Mouse (Mus musculus) CH12.LX (cell line): Measurements from ENCODE around the gene Gm39566. TPM values are rescaled to one million over a fixed set of nuclear protein-coding genes. Genes with fewer than 3 reads are reported as not detected.

ENCODE experiments used
- DNase-seq: peaks from one replicate; pipeline ENCODE4 v3.0.0-alpha.2; 2013; ENCODE audit errors: extremely low read depth
- H3K27ac ChIP-seq: 2 replicates; pipeline ENCODE4 v1.5.1; 2012; ENCODE audit warnings: low read depth, mild to moderate bottlenecking, control low read depth, moderate library complexity; ENCODE audit not compliant: insufficient read depth
- H3K27me3 ChIP-seq: replicated peaks from 2 replicates; pipeline ENCODE3; 2012; ENCODE audit warnings: inconsistent platforms
- H3K36me3 ChIP-seq, 2 experiments: replicated peaks in 1 of 2; 2 replicates each; pipeline versions ENCODE3 to v1.6.1; 2012; ENCODE audit warnings: inconsistent platforms in 1 of 2, low read length in 1 of 2, mild to moderate bottlenecking in 1 of 2, mixed read lengths in 1 of 2, moderate library complexity in 1 of 2; ENCODE audit not compliant: control insufficient read depth in 1 of 2, insufficient read depth in 1 of 2
- H3K4me1 ChIP-seq, 2 experiments: 2 replicates each; pipeline ENCODE4 v1.6.1; 2012; ENCODE audit warnings: inconsistent platforms in 1 of 2, moderate library complexity in 1 of 2; ENCODE audit not compliant: insufficient read depth in 2 of 2, control insufficient read depth in 1 of 2
- H3K4me2 ChIP-seq: 2 replicates; pipeline ENCODE4 v1.6.1; 2012; ENCODE audit warnings: low read depth, mild to moderate bottlenecking, control low read depth; ENCODE audit not compliant: poor library complexity, insufficient read depth, severe bottlenecking
- H3K4me3 ChIP-seq, 3 experiments: fragments of 150-350 bp in 1 of 3; sonication (generic) in 1 of 3; replicated peaks in 1 of 3; 2 replicates each; pipeline versions ENCODE3 to v1.5.1; 2011 to 2012; ENCODE audit warnings: low read depth in 2 of 3, low read length in 2 of 3, mild to moderate bottlenecking in 2 of 3, moderate library complexity in 2 of 3, control low read depth in 1 of 3, improper control_type of control experiment in 1 of 3, inconsistent platforms in 1 of 3, mixed read lengths in 1 of 3; ENCODE audit not compliant: poor library complexity in 1 of 3
- H3K79me2 ChIP-seq: replicated peaks from 2 replicates; pipeline ENCODE4 v1.6.1; 2012; ENCODE audit warnings: mild to moderate bottlenecking, moderate library complexity; ENCODE audit not compliant: control insufficient read depth, poor library complexity, insufficient read depth, severe bottlenecking; ENCODE audit errors: extremely low read depth
- H3K9ac ChIP-seq: 2 replicates; pipeline ENCODE4 v1.6.1; 2012; ENCODE audit warnings: low read depth, mild to moderate bottlenecking, control low read depth, moderate library complexity; ENCODE audit not compliant: insufficient read depth
- H3K9me3 ChIP-seq: replicated peaks from 2 replicates; pipeline ENCODE3; 2012; ENCODE audit warnings: low read length, inconsistent platforms, mixed read lengths
- BHLHE40 ChIP-seq: IDR thresholded peaks from 2 replicates; pipeline ENCODE4 v1.6.1; 2011; ENCODE audit warnings: mild to moderate bottlenecking, low read depth, low read length, improper control_type of control experiment
- CHD1 ChIP-seq: IDR thresholded peaks from 2 replicates; pipeline ENCODE4 v1.6.1; 2012; ENCODE audit warnings: low read depth, low read length, improper control_type of control experiment, inconsistent platforms
- CHD2 ChIP-seq: IDR thresholded peaks from 2 replicates; pipeline ENCODE4 v1.6.1; 2011; ENCODE audit warnings: low read length, improper control_type of control experiment
- CTCF ChIP-seq, 2 experiments: IDR thresholded peaks in 1 of 2; conservative IDR thresholded peaks in 1 of 2; 2 replicates each; pipeline ENCODE4 v1.5.1; 2011 to 2012; ENCODE audit warnings: low read depth in 2 of 2, low read length in 2 of 2, improper control_type of control experiment in 1 of 2, inconsistent platforms in 1 of 2, mild to moderate bottlenecking in 1 of 2, moderate library complexity in 1 of 2
- E2F4 ChIP-seq: IDR thresholded peaks from 2 replicates; pipeline ENCODE4 v1.6.1; 2011; ENCODE audit warnings: low read depth, low read length, improper control_type of control experiment; ENCODE audit not compliant: insufficient replicate concordance
- EP300 ChIP-seq: IDR thresholded peaks from 2 replicates; pipeline ENCODE4 v1.6.1; 2011; ENCODE audit warnings: low read length, improper control_type of control experiment
- ETS1 ChIP-seq: conservative IDR thresholded peaks from 2 replicates; pipeline ENCODE4 v1.6.1; 2012; ENCODE audit warnings: low read depth, mild to moderate bottlenecking, inconsistent platforms, low read length, improper control_type of control experiment, moderate library complexity
- GABPA ChIP-seq: IDR thresholded peaks from 2 replicates; pipeline ENCODE4 v1.6.1; 2012; ENCODE audit warnings: low read depth, low read length, improper control_type of control experiment, inconsistent platforms; ENCODE audit not compliant: insufficient replicate concordance
- HCFC1 ChIP-seq: IDR thresholded peaks from 2 replicates; pipeline ENCODE4 v1.6.1; 2012; ENCODE audit warnings: low read depth, mild to moderate bottlenecking, inconsistent platforms, low read length, improper control_type of control experiment
- JUND ChIP-seq: conservative IDR thresholded peaks from 2 replicates; pipeline ENCODE4 v1.6.1; 2011; ENCODE audit warnings: low read depth, low read length, improper control_type of control experiment
- MAFK ChIP-seq: IDR thresholded peaks from 2 replicates; pipeline ENCODE4 v1.6.1; 2011; ENCODE audit warnings: low read length, improper control_type of control experiment; ENCODE audit not compliant: insufficient replicate concordance
- MAX ChIP-seq: IDR thresholded peaks from 2 replicates; pipeline ENCODE4 v1.6.1; 2011; ENCODE audit warnings: low read length, improper control_type of control experiment
- MAZ ChIP-seq: IDR thresholded peaks from 2 replicates; pipeline ENCODE4 v1.6.1; 2012; ENCODE audit warnings: low read depth, mild to moderate bottlenecking, inconsistent platforms, low read length, improper control_type of control experiment, moderate library complexity
- MEF2A ChIP-seq: IDR thresholded peaks from 2 replicates; pipeline ENCODE4 v1.6.1; 2014; ENCODE audit warnings: low read depth, mild to moderate bottlenecking, inconsistent platforms, low read length, improper control_type of control experiment, borderline replicate concordance
- MXI1 ChIP-seq: IDR thresholded peaks from 2 replicates; pipeline ENCODE4 v1.6.1; 2011; ENCODE audit warnings: mild to moderate bottlenecking, low read depth, low read length, improper control_type of control experiment
- MYC ChIP-seq: IDR thresholded peaks from 2 replicates; pipeline ENCODE4 v1.6.1; 2011; ENCODE audit warnings: low read depth, mild to moderate bottlenecking, improper control_type of control experiment, low read length
- NELFE ChIP-seq: IDR thresholded peaks from 2 replicates; pipeline ENCODE4 v1.6.1; 2011; ENCODE audit warnings: low read depth, low read length, improper control_type of control experiment
- NRF1 ChIP-seq: IDR thresholded peaks from 2 replicates; pipeline ENCODE4 v1.6.1; 2014; ENCODE audit warnings: low read depth, mild to moderate bottlenecking, inconsistent platforms, low read length, improper control_type of control experiment, moderate library complexity
- RAD21 ChIP-seq: IDR thresholded peaks from 2 replicates; pipeline ENCODE4 v1.6.1; 2011; ENCODE audit warnings: low read depth, mild to moderate bottlenecking, low read length, improper control_type of control experiment, moderate library complexity
- RCOR1 ChIP-seq: conservative IDR thresholded peaks from 2 replicates; pipeline ENCODE4 v1.6.1; 2012; ENCODE audit warnings: low read depth, mild to moderate bottlenecking, inconsistent platforms, low read length, improper control_type of control experiment
- SIN3A ChIP-seq: IDR thresholded peaks from 2 replicates; pipeline ENCODE4 v1.6.1; 2012; ENCODE audit warnings: low read length, improper control_type of control experiment, inconsistent platforms
- SMC3 ChIP-seq: IDR thresholded peaks from 2 replicates; pipeline ENCODE4 v1.6.1; 2011; ENCODE audit warnings: low read depth, low read length, improper control_type of control experiment
- TCF12 ChIP-seq: IDR thresholded peaks from 2 replicates; pipeline ENCODE4 v1.6.1; 2014; ENCODE audit warnings: low read depth, mild to moderate bottlenecking, inconsistent platforms, low read length, improper control_type of control experiment
- UBTF ChIP-seq: IDR thresholded peaks from 2 replicates; pipeline ENCODE4 v1.6.1; 2012; ENCODE audit warnings: low read depth, mild to moderate bottlenecking, inconsistent platforms, low read length, improper control_type of control experiment, moderate library complexity
- USF1 ChIP-seq: IDR thresholded peaks from 2 replicates; pipeline ENCODE4 v1.6.1; 2014; ENCODE audit warnings: low read depth, mild to moderate bottlenecking, inconsistent platforms, low read length, improper control_type of control experiment
- USF2 ChIP-seq: conservative IDR thresholded peaks from 2 replicates; pipeline ENCODE4 v1.6.1; 2011; ENCODE audit warnings: low read depth, low read length, improper control_type of control experiment
- ZC3H11A ChIP-seq: IDR thresholded peaks from 2 replicates; pipeline ENCODE4 v1.6.1; 2012; ENCODE audit warnings: low read depth, mild to moderate bottlenecking, inconsistent platforms, low read length, improper control_type of control experiment
- ZMIZ1 ChIP-seq: IDR thresholded peaks from 2 replicates; pipeline ENCODE4 v1.6.1; 2012; ENCODE audit warnings: low read depth, mild to moderate bottlenecking, inconsistent platforms, low read length, improper control_type of control experiment
- ZNF384 ChIP-seq: IDR thresholded peaks from 2 replicates; pipeline ENCODE4 v1.6.1; 2012; ENCODE audit warnings: low read depth, low read length, improper control_type of control experiment, inconsistent platforms
- dilution Hi-C: fragments of 300-500 bp; cut with MboI; formaldehyde crosslinking; loops from 2 replicates; pipeline ENCODE4 v1.14.3; 2020; ENCODE audit warnings: low sequenced_read_pairs; ENCODE audit not compliant: extremely low pct_unique_long_range_greater_than_20kb, extremely low pct_ligation_motif_present
- in situ Hi-C: fragments of 300-500 bp; cut with MboI; formaldehyde crosslinking; loops from 3 replicates; pipeline ENCODE4 v1.14.3; 2019; ENCODE audit warnings: low sequenced_read_pairs, low pct_ligation_motif_present, low pct_unique_long_range_greater_than_20kb, mixed read lengths
- polyA plus RNA-seq: library from polyadenylated mRNA; unstranded; fragments of >175 nt; gene quantifications from 2 replicates; pipeline ENCODE4 v1.2.1, GENCODE M21; 2012; ENCODE audit warnings: low read depth; ENCODE audit not compliant: insufficient read length
- total RNA-seq, 2 experiments: library from RNA; depleted of rRNA; stranded (reverse); fragments of 300-350 nt in 1 of 2; fragments of >200 nt in 1 of 2; gene quantifications; 2 replicates each; pipeline ENCODE4 v1.2.3; 2012 to 2014

Gene Gm39566
- total and polyA plus RNA-seq, 3 experiments: not detected

DNA sequence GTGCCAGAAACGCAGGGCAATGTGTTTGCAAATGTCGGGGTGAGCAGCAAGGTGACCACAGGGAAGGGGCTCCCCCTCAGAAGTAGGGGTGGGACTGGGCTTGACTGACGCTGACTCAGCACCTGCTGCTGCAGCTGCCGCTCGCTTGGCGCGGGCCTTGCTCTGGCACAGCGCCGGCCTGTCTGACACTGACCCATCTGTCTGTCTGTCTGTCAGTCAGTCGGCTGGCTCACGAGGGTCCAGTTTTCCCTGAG, 15.0 kb downstream of the Gm39566 start:
- H3K4me3 ChIP-seq: peak overlapping the region; percentile 41 to 64 (median 49)
- no peak overlapping the region for H3K9ac ChIP-seq
- peaks cover 19% of the 10 kb centered on the region for H3K9me3 ChIP-seq
- H3K4me1 ChIP-seq: peaks cover 12 to 65% of the 10 kb centered on the region in 2 experiments
- peak; percentile 78 for DNase-seq
- H3K79me2 ChIP-seq: no peaks in the 10 kb centered on the region
- H3K4me2 ChIP-seq: no peak overlapping the region
- dilution Hi-C loops: no loop called here
- in situ Hi-C loops: loop anchor here (5.0 kb wide), 1 partner anchor 77 kb away; the partner anchor contains the start of gene Tmem95
- peak overlapping the region; percentile 8; the same call in 1 of the 2 replicates for H3K27ac ChIP-seq
- H3K27me3 ChIP-seq: peaks cover 41% of the 10 kb centered on the region
- TF ChIP-seq RAD21 (no peak), TCF12 (peak; percentile 51; the same call in 1 of the 2 replicates), CTCF (conservative IDR thresholded peaks at IDR 0.05 in 1 of 2, IDR thresholded peaks at IDR 0.05 in 1 of 2; ENCODE audit: low read depth in 2 of 2, low read length in 2 of 2) (no peak), MAX (peak; percentile 42; the same call in 1 of the 2 replicates), SMC3 (no peak), MAFK (peak; percentile 93), BHLHE40 (peak; percentile 44; the same call in 1 of the 2 replicates), USF1 (no peak), SIN3A (no peak), ZNF384 (no peak), UBTF (no peak), USF2 (no peak), HCFC1 (no peak), ETS1 (peak; percentile 40)
- no peaks in the 10 kb centered on the region for H3K36me3 ChIP-seq

DNA sequence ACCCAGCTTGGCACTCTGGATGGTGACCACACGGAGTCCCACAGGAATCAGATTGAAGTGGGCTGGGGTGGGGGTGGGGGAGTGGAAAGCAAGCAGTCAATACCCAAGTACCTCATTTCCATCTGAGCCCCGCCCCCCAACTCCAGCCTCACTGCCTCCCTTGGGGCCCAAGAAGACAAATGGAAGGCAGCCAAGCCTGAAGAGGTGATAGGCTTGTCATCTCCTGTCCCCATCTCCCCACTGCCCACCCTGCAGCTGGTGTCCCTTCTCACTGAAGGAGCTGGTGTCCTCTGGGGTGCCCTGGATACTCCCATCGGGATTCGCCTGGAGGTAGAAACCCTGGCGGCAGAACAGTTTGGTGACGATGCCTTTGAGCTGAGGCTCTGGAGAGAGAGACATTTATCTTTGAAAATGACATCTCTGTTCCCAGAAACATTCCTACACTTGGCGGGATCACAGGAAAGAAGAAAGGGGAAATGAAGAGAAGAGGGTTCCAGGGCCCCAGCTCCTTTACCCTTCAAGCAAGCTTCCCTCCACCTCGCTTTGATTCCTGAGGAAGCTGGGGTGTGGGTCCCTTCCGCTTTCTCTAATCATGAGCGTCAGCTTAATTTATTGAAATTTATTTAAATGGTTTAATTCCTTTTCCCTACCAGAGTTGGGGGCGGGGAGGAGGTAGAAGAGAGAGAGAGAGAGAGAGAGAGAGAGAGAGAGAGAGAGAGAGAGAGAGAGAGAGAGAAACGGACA, 15.5 kb downstream of the Gm39566 start:
- Histone ChIP-seq H3K4me2 (peak overlapping the region; percentile 14; the same call in 1 of the 2 replicates), H3K4me3 (peak overlapping the region; percentile 4 to 64 (median 49)), H3K36me3 (no peaks in the 10 kb centered on the region), H3K27me3 (peaks cover 36% of the 10 kb centered on the region), H3K27ac (peak overlapping the region; percentile 52), H3K9me3 (peaks cover 19% of the 10 kb centered on the region), H3K79me2 (no peaks in the 10 kb centered on the region), H3K4me1 (peaks cover 12 to 68% of the 10 kb centered on the region in 2 experiments), H3K9ac (peak overlapping the region; percentile 11; the same call in 1 of the 2 replicates)
- DNase-seq: peak; percentile 96
- in situ Hi-C loops: loop anchor here (5.0 kb wide), 1 partner anchor 78 kb away; the partner anchor contains the start of gene Tmem95
- dilution Hi-C loops: no loop called here
- TF ChIP-seq RAD21: no peak
- TF ChIP-seq MXI1: peak; percentile 51
- TF ChIP-seq MAZ: peak; percentile 61; the same call in 1 of the 2 replicates
- TF ChIP-seq CHD2: peak; percentile 68
- no peak for TF ChIP-seq SMC3
- TF ChIP-seq ZC3H11A: no peak
- no peak for TF ChIP-seq NRF1
- no peak for TF ChIP-seq USF2
- no peak for TF ChIP-seq ZNF384
- peak; percentile 19; the same call in 1 of the 2 replicates for TF ChIP-seq MEF2A
- TF ChIP-seq E2F4: no peak
- no peak; the same call in none of the 2 replicates for TF ChIP-seq EP300
- no peak for TF ChIP-seq ZMIZ1
- TF ChIP-seq BHLHE40: peak; percentile 29; the same call in 1 of the 2 replicates
- no peak for TF ChIP-seq HCFC1
- TF ChIP-seq JUND: no peak
- TF ChIP-seq MYC: peak; percentile 46; the same call in 1 of the 2 replicates
- TF ChIP-seq MAFK: no peak
- peak; percentile 15; the same call in 1 of the 2 replicates for TF ChIP-seq NELFE
- no peak for TF ChIP-seq USF1
- no peak for TF ChIP-seq CHD1
- TF ChIP-seq RCOR1: no peak
- 0 out of 2 replicates have a peak, but pooled peaks have one; percentile 4 for TF ChIP-seq MAX
- TF ChIP-seq GABPA: no peak
